Mouse (Mus musculus) CH12.LX (cell line): ENCODE results near the gene Cep170b.
A peak's percentile ranks its signal among the peaks of the same experiment; 100 is the strongest.

Experiments used
- BHLHE40 ChIP-seq: IDR thresholded peaks from 2 replicates; pipeline ENCODE4 v1.6.1; 2011; ENCODE audit warnings: mild to moderate bottlenecking, low read depth, low read length, improper control_type of control experiment
- CTCF ChIP-seq, 2 experiments: IDR thresholded peaks in 1 of 2; conservative IDR thresholded peaks in 1 of 2; 2 replicates each; pipeline ENCODE4 v1.5.1; 2011 to 2012; ENCODE audit warnings: low read depth in 2 of 2, low read length in 2 of 2, improper control_type of control experiment in 1 of 2, inconsistent platforms in 1 of 2, mild to moderate bottlenecking in 1 of 2, moderate library complexity in 1 of 2
- E2F4 ChIP-seq: IDR thresholded peaks from 2 replicates; pipeline ENCODE4 v1.6.1; 2011; ENCODE audit warnings: low read depth, low read length, improper control_type of control experiment; ENCODE audit not compliant: insufficient replicate concordance
- EP300 ChIP-seq: IDR thresholded peaks from 2 replicates; pipeline ENCODE4 v1.6.1; 2011; ENCODE audit warnings: low read length, improper control_type of control experiment
- HCFC1 ChIP-seq: IDR thresholded peaks from 2 replicates; pipeline ENCODE4 v1.6.1; 2012; ENCODE audit warnings: low read depth, mild to moderate bottlenecking, inconsistent platforms, low read length, improper control_type of control experiment
- MYC ChIP-seq: IDR thresholded peaks from 2 replicates; pipeline ENCODE4 v1.6.1; 2011; ENCODE audit warnings: low read depth, mild to moderate bottlenecking, improper control_type of control experiment, low read length
- POLR2A ChIP-seq: IDR thresholded peaks from 2 replicates; pipeline ENCODE4 v1.6.1; 2011; ENCODE audit warnings: low read depth, mild to moderate bottlenecking, improper control_type of control experiment, low read length
- TCF12 ChIP-seq: IDR thresholded peaks from 2 replicates; pipeline ENCODE4 v1.6.1; 2014; ENCODE audit warnings: low read depth, mild to moderate bottlenecking, inconsistent platforms, low read length, improper control_type of control experiment

- TF ChIP-seq POLR2A (peak; percentile 48; the same call in 1 of the 2 replicates), CTCF (conservative IDR thresholded peaks at IDR 0.05 in 1 of 2, IDR thresholded peaks at IDR 0.05 in 1 of 2; ENCODE audit: low read depth in 2 of 2, low read length in 2 of 2) (no peak), TCF12 (no peak), MYC (no peak), BHLHE40 (no peak), E2F4 (no peak), EP300 (no peak), HCFC1 (peak; percentile 12; the same call in 1 of the 2 replicates)
Observed at GRCm38 (mm10) chr12:112674132-112675011, 45.9 kb upstream of the Cep170b start, which contains the start of gene Akt1.
